Mouse (Mus musculus): ENCODE results near the gene Zfp821.

- TF ChIP-seq CTCF (IDR thresholded peaks at IDR 0.05; ENCODE audit: low read depth) = no peak
- no peak for TF ChIP-seq EP300 (IDR thresholded peaks at IDR 0.05; ENCODE audit: low read depth)
Observed at GRCm38 (mm10) chr8:109704565-109705319, 604 bp upstream of the Zfp821 start.

Measured in heart, postnatal 0 days (tissue).